Mouse (Mus musculus): Measurements from ENCODE around the gene Tubgcp5.
"Not testable (repeated sequence)": the region's sequence is repeated elsewhere in the genome, so short reads cannot be mapped to it uniquely, and the experiment has no call there.

Tubgcp5 gene

GRCm38 (mm10) chr7:55793952-55794603 is at the start of gene Tubgcp5:
TSS of gene Tubgcp5 (plus strand) at chr7:55794154.
- DNase-seq (ENCODE audit: low read depth, low spot score), result peak; percentile 98

GRCm38 (mm10) chr7:55744566-55745220 is 49.3 kb upstream of the Tubgcp5 start:
- DNase-seq (ENCODE audit: low read depth, low spot score), result no peak

- no peak for DNase-seq (ENCODE audit: low read depth, low spot score)
Observed at GRCm38 (mm10) chr7:55750841-55751240, 43.1 kb upstream of the Tubgcp5 start.

DNA sequence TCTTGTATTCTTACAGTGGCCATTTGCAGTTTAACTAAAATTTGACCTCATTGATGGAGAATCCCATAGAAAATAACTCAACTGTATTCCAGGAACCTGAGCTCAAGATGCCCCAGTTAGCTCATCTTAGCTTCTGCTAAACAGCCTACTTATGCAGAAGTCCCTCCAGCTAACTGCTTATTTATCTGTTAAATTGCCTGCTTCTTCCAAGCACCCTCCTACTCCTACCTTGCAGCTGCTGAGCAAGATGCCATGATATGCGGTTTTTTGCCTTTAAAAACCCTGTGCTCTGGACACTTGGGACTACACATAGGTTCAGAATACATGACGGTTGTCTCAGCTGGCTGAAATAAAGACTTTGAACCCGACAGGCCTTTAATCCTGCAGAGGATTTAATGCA is 34.6 kb upstream of the Tubgcp5 start:
- no peak for DNase-seq (ENCODE audit: low read depth, low spot score)

DNA sequence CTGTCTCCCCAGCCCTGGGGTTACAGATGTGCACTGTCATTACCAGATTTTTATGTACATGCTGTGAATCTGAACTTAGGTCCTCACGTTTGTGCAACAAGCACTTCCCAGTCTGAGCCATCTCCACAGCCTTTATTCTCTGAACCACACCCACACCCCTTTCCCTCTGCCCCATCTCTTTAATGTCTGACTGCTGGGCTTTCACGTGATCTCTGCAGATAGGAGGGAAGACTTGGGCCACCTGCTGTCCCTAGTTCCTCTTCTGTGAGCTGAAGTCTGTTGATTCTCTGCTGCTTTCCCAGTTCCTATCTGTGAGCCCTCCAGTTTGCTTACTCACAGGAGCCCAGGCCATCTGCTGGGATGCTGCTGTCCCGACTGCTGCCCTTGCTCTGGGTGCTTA is 26.0 kb upstream of the Tubgcp5 start, which contains the start of gene Siglech:
Siglech (plus strand) TSS at position 253 of the 400 bp plus-strand sequence.
- DNase-seq (ENCODE audit: low read depth, low spot score), result peak; percentile 56

DNA sequence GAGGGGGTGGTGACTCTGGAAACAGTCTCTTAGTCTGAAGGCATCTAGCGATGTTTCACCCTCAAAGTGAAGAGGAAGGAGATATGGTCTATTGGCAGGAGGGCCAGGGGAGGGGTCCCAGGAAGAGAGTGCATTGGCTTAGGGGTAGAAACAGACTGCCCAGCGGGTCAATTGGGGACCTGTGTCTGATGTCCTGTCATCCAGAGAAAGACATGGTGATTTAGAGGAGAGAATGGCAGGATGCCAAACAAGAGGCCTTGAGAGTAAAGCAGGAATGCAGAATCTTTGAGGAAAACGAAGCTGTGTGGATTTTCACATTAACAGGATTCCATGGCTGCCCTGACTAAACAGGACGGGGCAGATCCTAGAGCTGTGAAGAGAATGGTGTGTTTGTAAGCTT is 13.9 kb upstream of the Tubgcp5 start:
- DNase-seq (ENCODE audit: low read depth, low spot score), result peak; percentile 11

DNA sequence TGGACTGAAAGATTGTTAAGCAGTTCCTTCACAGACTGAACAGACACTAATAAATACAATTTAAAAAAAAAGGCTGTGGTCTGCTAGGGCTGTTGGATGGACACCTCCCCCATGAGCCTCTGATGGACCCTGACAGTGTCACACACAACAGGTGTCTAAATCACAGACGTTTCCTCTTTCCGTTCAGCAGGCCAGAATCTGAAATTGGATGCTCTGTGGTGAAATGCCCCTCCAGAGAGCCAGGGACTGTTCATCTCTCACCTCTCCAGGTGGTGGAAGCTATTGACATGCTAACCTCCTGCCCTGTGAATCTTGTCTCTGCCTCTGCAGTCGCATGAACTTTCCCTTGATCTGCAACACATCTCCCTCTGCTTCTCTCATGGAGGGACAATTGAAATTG is 11.5 kb upstream of the Tubgcp5 start:
- peak; percentile 77 for DNase-seq (ENCODE audit: low read depth, low spot score)

GRCm38 (mm10) chr7:55784580-55784979 is 9.4 kb upstream of the Tubgcp5 start:
- peak; percentile 91 for DNase-seq (ENCODE audit: low read depth, low spot score)

- DNase-seq (ENCODE audit: low read depth, low spot score), result not testable (repeated sequence)
Observed at GRCm38 (mm10) chr7:55790586-55790985, 3.4 kb upstream of the Tubgcp5 start.

DNA sequence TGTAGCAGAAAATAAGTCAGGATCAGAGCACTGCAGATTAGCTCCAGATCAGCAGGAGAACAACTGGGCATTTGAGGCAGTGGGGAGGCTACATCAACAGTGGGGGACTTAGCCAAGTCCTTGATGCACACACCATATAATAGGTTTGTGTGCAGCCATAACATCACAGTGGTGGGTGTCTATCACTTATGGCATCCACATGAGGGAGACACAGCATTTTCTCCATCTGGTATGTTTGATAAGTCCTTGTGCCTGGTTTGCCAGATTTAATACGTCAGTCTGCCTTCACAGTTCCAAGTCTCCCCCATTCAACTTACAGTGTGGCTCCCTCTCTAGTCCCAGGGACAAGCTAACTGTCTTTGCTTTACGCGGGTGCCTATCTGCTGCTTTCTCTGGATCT is 1.7 kb upstream of the Tubgcp5 start:
- DNase-seq (ENCODE audit: low read depth, low spot score), result no peak

GRCm38 (mm10) chr7:55793236-55793951 is 560 bp upstream of the Tubgcp5 start:
- peak; percentile 49 for DNase-seq (ENCODE audit: low read depth, low spot score)

- no peak for DNase-seq (ENCODE audit: low read depth, low spot score)
Observed at GRCm38 (mm10) chr7:55799981-55800380, 6.0 kb downstream of the Tubgcp5 start.

GRCm38 (mm10) chr7:55809967-55810366 is 16.0 kb downstream of the Tubgcp5 start:
- no peak for DNase-seq (ENCODE audit: low read depth, low spot score)

DNA sequence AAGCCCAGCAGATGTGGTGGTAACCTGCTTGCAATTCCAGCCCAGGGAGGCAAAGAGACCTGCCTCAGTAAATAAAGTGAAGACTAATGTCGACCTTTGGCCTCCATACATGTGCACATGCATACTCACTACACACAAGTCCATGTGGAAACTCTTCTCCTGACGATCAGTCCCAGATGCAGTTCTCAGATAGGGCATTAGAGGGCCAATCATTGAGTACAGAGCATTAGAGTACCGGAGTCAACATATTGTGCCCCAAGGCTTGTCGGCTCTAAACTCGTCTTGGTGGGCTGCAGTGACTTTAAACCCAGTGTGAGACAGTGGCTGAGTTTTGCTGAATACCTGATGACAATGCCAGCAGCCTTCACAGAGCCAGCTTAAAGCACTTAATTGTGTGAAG is 30.5 kb downstream of the Tubgcp5 start:
- DNase-seq (ENCODE audit: low read depth, low spot score), result no peak

DNA sequence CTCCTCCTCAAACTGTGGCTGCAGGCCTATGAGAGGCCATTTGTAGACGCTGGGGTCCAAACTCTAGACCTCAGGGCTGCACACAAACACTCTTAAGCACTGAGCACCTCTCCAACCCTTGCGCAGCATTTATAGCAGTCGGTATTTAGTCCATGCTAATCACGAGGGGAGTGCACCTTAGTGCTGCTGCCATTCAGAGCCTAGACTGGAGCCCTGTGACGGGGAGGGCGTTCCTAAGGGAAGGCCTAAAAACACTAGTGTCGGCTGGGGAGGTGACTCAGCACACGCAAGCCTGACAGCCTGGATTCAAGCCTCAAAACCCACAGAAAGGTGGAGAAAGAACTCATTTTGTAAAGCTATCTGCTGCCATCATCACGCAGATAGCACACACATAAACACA is 33.6 kb downstream of the Tubgcp5 start:
- DNase-seq (ENCODE audit: low read depth, low spot score), result no peak

DNA sequence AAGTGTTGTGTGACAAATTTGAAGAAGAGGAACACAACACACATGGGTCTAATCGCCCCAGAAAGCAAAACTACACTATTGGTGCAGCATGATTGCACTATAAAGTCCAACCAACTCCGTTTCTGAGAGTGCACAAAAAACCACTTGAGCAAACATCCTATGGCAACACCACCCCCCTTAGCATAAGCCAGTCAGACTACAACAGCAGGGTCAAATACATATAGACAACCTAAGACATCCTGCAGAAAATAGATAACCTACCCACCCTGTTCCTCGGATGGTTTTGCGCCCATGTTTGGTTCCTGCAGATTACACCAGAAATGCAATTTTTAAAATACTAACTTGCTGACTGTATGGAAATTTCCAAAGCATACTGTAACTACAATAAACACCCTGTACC is 42.9 kb downstream of the Tubgcp5 start:
- no peak for DNase-seq (ENCODE audit: low read depth, low spot score)

DNA sequence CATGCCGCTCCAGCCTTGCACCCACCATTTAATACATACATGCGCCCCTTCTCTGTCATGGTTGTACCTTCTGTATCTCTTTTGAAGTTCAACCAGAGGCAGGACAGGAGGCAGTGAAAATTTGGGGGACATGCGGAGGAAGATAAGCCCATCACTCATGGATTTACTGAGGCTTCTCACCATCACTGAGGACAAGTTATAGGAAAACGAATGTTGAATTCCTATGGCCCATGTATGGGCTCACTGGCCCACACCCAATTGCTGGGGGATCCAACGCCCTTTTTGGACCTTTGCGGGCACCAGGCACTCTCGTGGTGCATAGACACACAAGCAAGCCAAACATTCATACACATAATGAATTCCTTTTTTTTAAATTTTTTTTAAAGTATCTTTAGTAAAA is 47.5 kb downstream of the Tubgcp5 start, which contains the start of gene Cyfip1:
Cyfip1 (plus strand) TSS at position 301 of the 400 bp plus-strand sequence.
- no peak for DNase-seq (ENCODE audit: low read depth, low spot score)

DNA sequence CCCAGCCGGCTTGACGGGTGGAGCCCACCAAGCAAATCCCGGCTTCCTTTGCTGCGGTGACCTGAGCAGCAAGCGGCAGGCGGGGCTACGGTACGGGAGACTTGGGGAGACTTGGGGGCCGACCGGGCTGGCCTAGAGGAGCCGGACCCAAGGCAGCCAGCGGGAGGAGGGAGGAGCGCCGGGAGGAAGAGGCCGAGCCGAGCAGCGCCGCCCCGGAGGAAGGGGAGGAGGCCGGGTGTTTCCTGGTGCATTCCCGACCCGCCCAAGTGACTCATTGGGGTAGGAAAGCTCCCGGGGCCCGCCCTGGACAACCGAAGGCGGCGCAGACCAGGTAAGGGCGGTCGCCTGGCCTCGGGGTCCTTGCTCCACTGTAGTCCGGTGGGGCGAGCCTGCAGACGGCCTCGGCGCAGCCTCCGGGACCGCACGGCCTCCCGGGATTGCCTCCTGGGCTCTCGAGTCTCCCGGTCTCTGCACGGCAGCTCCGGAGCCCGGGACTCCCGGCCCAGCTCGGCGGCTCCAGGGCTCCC is 48.1 kb downstream of the Tubgcp5 start:
- DNase-seq (ENCODE audit: low read depth, low spot score), result peak; percentile 77

DNA sequence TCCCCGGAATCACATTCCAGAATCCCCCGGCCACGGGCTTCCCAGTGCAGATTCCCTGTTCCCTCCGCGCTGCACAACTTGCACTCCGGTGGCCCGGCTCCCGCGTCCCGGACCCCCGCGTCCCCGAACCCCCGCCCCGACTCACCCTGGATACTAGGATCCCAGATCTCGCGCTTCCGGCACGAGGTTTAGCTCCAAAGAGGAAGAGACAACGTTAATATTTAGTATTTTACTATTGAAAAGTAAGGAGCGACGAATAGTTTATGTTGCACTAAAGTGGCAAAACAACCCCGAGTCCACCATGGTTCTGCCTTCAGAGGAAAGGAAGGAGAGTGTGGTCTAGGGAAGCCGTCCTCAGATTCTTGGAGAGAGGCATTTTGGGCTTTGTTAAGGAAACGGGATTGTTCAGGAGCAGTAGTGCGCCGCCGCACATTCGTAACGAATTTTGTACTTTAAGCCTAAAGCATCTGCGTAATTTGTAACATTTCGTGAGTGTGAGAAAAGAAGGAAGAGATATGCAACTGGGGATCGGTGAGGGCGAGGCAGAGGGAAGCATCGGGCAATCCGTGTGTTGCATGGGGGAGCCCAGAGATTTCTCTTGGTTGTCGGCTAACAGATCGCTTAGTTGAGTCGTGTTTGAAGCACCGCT is 48.7 kb downstream of the Tubgcp5 start:
- DNase-seq (ENCODE audit: low read depth, low spot score), result no peak

DNA sequence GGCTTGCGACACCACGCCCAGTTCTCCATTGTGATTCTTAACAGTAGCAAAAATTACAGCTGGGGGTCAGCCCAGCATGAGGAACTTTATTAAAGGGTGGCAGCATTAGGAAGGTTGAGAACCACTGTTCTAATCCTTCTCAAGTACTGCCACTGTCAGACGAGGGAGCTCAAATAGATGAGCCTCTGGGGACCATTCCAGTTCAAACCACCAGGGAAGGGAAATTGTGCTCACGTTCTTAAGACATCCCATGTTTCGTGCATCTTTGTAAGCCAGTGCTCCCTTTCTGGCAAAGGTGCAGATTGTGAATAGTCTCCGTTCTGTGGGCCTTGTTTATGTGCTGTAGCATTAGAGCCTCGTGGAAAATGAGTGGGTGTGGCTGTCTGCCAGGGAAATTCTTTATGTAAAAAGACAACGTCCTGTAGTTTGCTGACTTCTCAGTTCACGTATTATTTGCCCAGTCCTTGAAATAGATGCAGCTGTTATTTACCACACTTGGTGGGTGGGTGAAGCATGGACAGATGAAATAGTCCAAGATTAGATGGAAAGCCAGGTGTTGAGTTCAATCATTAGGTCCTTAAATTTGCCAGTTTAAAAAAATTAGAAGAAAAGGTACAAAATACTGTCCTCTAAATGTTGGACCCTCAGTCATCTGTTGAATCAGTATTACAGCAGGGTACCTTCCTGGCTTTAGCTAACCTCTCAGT is 52.8 kb downstream of the Tubgcp5 start:
- peak; percentile 49 for DNase-seq (ENCODE audit: low read depth, low spot score)

DNA sequence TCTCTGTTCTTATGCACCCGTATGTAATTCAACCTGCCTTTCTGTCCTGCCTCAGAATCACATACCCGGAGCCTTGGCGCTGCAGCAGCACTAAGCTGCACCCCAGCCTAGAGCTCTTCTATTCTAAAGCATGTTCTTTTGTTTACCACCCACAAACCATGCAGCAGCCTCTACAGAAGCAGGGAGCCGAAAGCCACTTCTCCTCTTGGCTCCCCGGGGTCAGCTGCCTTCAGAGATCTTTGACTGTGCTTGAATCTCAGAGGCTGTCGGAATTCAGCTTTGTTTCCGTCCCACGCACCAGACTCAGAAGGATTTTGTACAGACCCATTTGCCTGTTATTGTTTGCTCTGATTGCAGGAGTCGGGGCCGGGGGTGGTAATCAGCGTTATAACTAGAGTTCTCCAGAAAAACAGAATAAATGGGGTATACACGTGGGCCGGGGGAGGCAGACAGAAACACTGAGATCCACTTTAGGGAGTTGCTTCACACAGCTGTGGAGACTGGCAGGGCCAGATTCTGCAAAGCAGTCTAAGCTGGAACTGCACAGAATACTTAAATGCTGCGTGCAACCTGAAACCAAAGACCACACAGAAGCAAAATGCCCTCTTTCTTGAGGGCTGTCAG is 56.1 kb downstream of the Tubgcp5 start:
- no peak for DNase-seq (ENCODE audit: low read depth, low spot score)
